In the genomic region with DNA sequence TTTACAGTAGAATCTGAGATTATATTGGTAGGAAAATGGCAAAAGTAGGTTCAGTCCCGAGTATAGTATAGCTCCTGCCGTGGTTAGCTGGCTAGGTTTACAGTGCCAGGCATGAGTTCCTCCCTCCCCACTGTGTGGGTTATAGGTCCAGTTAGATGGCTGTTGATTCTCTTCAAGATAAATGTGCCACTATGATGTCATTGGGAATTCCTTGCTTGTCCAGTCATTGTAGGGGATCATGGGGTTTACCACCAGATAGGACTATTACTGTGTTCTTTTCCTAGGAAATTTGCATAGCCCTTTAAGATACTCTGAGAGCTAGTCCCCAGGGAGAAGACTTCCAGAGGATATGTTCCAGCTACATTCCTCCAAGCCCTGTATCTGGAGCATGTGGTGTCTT, we compare ENCODE assay signal across 27 mouse cellular contexts.
"Had no signal": no experiment of that assay in that cellular context is flagged by ENCODE, and none has a peak within 500 bp of the region (broad histone marks: within the 10 kb centered on the region; RNA-seq: fewer than 3 reads in every experiment).

No protein-coding gene starts in this region.

- H3K27ac ChIP-seq: embryonic facial prominence, embryonic 10.5 days; embryonic facial prominence, embryonic 12.5 days; embryonic facial prominence, embryonic 13.5 days; embryonic facial prominence, embryonic 15.5 days; forebrain, embryonic 10.5 days; forebrain, embryonic 12.5 days; forebrain, embryonic 13.5 days; forebrain, embryonic 15.5 days; gastrocnemius, adult 2 months; heart, adult 2 months had no signal

- ATAC-seq: forebrain, embryonic 13.5 days; forebrain, embryonic 14.5 days; forebrain, embryonic 15.5 days; forebrain, embryonic 16.5 days; forebrain, postnatal 0 days had no signal

- H3K4me3 ChIP-seq: embryonic facial prominence, embryonic 10.5 days; embryonic facial prominence, embryonic 12.5 days; embryonic facial prominence, embryonic 13.5 days; embryonic facial prominence, embryonic 15.5 days; erythroblast, embryonic 14.5 days; forebrain, embryonic 10.5 days; forebrain, embryonic 12.5 days; forebrain, embryonic 13.5 days; forebrain, embryonic 15.5 days; gastrocnemius, adult 2 months; heart, adult 2 months had no signal

- H3K9me3 ChIP-seq: embryonic facial prominence, embryonic 10.5 days; embryonic facial prominence, embryonic 12.5 days; embryonic facial prominence, embryonic 13.5 days; embryonic facial prominence, embryonic 15.5 days; forebrain, embryonic 10.5 days; forebrain, embryonic 12.5 days; forebrain, embryonic 13.5 days; forebrain, embryonic 15.5 days had no signal

- H3K4me1 ChIP-seq: embryonic facial prominence, embryonic 12.5 days; embryonic facial prominence, embryonic 13.5 days; embryonic facial prominence, embryonic 15.5 days; forebrain, embryonic 13.5 days; forebrain, embryonic 15.5 days had no signal

- H3K9ac ChIP-seq: embryonic facial prominence, embryonic 12.5 days; embryonic facial prominence, embryonic 13.5 days; embryonic facial prominence, embryonic 15.5 days; forebrain, embryonic 12.5 days; forebrain, embryonic 13.5 days; forebrain, embryonic 15.5 days; forebrain, postnatal 0 days had no signal

- H3K4me2 ChIP-seq: embryonic facial prominence, embryonic 12.5 days; embryonic facial prominence, embryonic 13.5 days; embryonic facial prominence, embryonic 15.5 days; forebrain, embryonic 12.5 days; forebrain, embryonic 13.5 days; forebrain, embryonic 15.5 days had no signal

- DNase-seq: cerebellum, adult 9-10 months; cerebellum, adult 9-11 months; cerebellum, postnatal 10 days; cerebellum, postnatal 14 days; cerebellum, postnatal 25 days; cerebellum, postnatal 36 days; embryo, embryonic 11 days; forebrain, postnatal 0 days; gastrocnemius, adult 2 months; gastrocnemius, postnatal 10 days; gastrocnemius, postnatal 14 days; gastrocnemius, postnatal 25 days; gastrocnemius, postnatal 36 days; heart, adult 11 months; heart, adult 18-20 months; heart, adult 2 months had no signal

- H3K27me3 ChIP-seq: embryonic facial prominence, embryonic 12.5 days; embryonic facial prominence, embryonic 13.5 days; embryonic facial prominence, embryonic 15.5 days; forebrain, embryonic 12.5 days; forebrain, embryonic 13.5 days; forebrain, embryonic 15.5 days had no signal

- H3K36me3 ChIP-seq: embryonic facial prominence, embryonic 10.5 days; embryonic facial prominence, embryonic 12.5 days; embryonic facial prominence, embryonic 13.5 days; embryonic facial prominence, embryonic 15.5 days; forebrain, embryonic 10.5 days; forebrain, embryonic 12.5 days; forebrain, embryonic 15.5 days had no signal
